Mouse (Mus musculus) olfactory bulb, adult 2 months (tissue): ENCODE data around the gene Tex48. TPM values are rescaled to one million over a fixed set of nuclear protein-coding genes. Genes with fewer than 3 reads are reported as not detected.

ENCODE experiments used
- H3K27ac ChIP-seq: fragments of 200-500 bp; 2 replicates; pipeline ENCODE4 v1.5.1; 2012; ENCODE audit warnings: low read depth, low read length; ENCODE audit not compliant: insufficient read depth
- H3K4me1 ChIP-seq: fragments of 200-500 bp; 2 replicates; pipeline ENCODE4 v1.6.1; 2012; ENCODE audit warnings: low read length; ENCODE audit not compliant: control insufficient read depth, insufficient read depth
- H3K4me3 ChIP-seq: fragments of 200-500 bp; 2 replicates; pipeline ENCODE4 v1.5.1; 2012; ENCODE audit warnings: mild to moderate bottlenecking, low read depth, low read length, moderate library complexity; ENCODE audit not compliant: insufficient read depth
- CTCF ChIP-seq: fragments of 200-500 bp; IDR thresholded peaks from 2 replicates; pipeline ENCODE4 v1.5.1; 2012; ENCODE audit warnings: low read depth, mild to moderate bottlenecking, low read length, moderate library complexity; ENCODE audit not compliant: insufficient read depth
- POLR2A ChIP-seq: fragments of 200-500 bp; IDR thresholded peaks from 2 replicates; pipeline ENCODE4 v1.6.1; 2012; ENCODE audit warnings: mild to moderate bottlenecking, low read depth, low read length, moderate library complexity; ENCODE audit not compliant: insufficient read depth
- WGBS: fragments of 180-500 bp; shearing (Covaris S2); methylation state at CpG from one replicate; pipeline ENCODE4 v1.1.7; 2018; 5-methylcytosine and 5-hydroxymethylcytosine counted together
- polyA plus RNA-seq: library from polyadenylated mRNA; stranded (reverse); fragments of >200 nt; gene quantifications from 2 replicates; pipeline ENCODE4 v1.2.4, GENCODE M21; 2012; ENCODE audit warnings: low replicate concordance; ENCODE audit not compliant: missing spikeins, insufficient read depth, insufficient read length

Gene Tex48
- polyA plus RNA-seq, 1 experiment: not detected

GRCm38 (mm10) chr4:63639842-63640241 is 17.6 kb upstream of the Tex48 start:
- 89% methylated on average over 2 of the region's 2 CpGs for WGBS
- Histone ChIP-seq H3K4me3 (no peak overlapping the region), H3K4me1 (no peaks in the 10 kb centered on the region), H3K27ac (no peak overlapping the region)
- TF ChIP-seq POLR2A: no peak
- no peak for TF ChIP-seq CTCF

- 18% methylated on average over 1 of the region's 1 CpGs for WGBS
- no peak overlapping the region for H3K4me3 ChIP-seq
Observed at GRCm38 (mm10) chr4:63638603-63639002, 16.4 kb upstream of the Tex48 start.

GRCm38 (mm10) chr4:63633181-63633580 is 11.0 kb upstream of the Tex48 start:
- TF ChIP-seq POLR2A (no peak), CTCF (no peak)
- H3K4me3 ChIP-seq: no peak overlapping the region
- H3K4me1 ChIP-seq: no peaks in the 10 kb centered on the region
- H3K27ac ChIP-seq: no peak overlapping the region
- WGBS: 90% methylated on average over 2 of the region's 2 CpGs

More at GRCm38 (mm10) chr4:63638603-63639002, 16.4 kb upstream of the Tex48 start:
- no peak overlapping the region for H3K27ac ChIP-seq
- no peaks in the 10 kb centered on the region for H3K4me1 ChIP-seq
- no peak for TF ChIP-seq POLR2A
- no peak for TF ChIP-seq CTCF

- no peak overlapping the region for H3K27ac ChIP-seq
- H3K4me1 ChIP-seq: no peaks in the 10 kb centered on the region
- 88% methylated on average over 8 of the region's 8 CpGs for WGBS
- H3K4me3 ChIP-seq: no peak overlapping the region
- TF ChIP-seq CTCF (no peak), POLR2A (no peak)
Observed at GRCm38 (mm10) chr4:63627111-63627510, 4.9 kb upstream of the Tex48 start.

- no peaks in the 10 kb centered on the region for H3K4me1 ChIP-seq
- H3K27ac ChIP-seq: no peak overlapping the region
- H3K4me3 ChIP-seq: no peak overlapping the region
- no peak for TF ChIP-seq CTCF
- TF ChIP-seq POLR2A: no peak
- WGBS: 75% methylated on average over 3 of the region's 3 CpGs
Observed at GRCm38 (mm10) chr4:63625563-63626080, 3.4 kb upstream of the Tex48 start.

- TF ChIP-seq CTCF (no peak), POLR2A (no peak)
Observed at GRCm38 (mm10) chr4:63621861-63622260, 367 bp downstream of the Tex48 start.

GRCm38 (mm10) chr4:63608391-63608790 is 13.8 kb downstream of the Tex48 start:
- Histone ChIP-seq H3K27ac (no peak overlapping the region), H3K4me1 (no peaks in the 10 kb centered on the region), H3K4me3 (no peak overlapping the region)
- TF ChIP-seq POLR2A (no peak), CTCF (no peak)
- 86% methylated on average over 7 of the region's 7 CpGs for WGBS

More at GRCm38 (mm10) chr4:63621861-63622260, 367 bp downstream of the Tex48 start:
- Histone ChIP-seq H3K4me1 (no peaks in the 10 kb centered on the region), H3K27ac (no peak overlapping the region), H3K4me3 (no peak overlapping the region)
- WGBS: 88% methylated on average over 2 of the region's 2 CpGs

GRCm38 (mm10) chr4:63605968-63606367 is 16.3 kb downstream of the Tex48 start:
- 81% methylated on average over 1 of the region's 1 CpGs for WGBS
- TF ChIP-seq CTCF (no peak), POLR2A (no peak)
- no peak overlapping the region for H3K27ac ChIP-seq
- no peak overlapping the region for H3K4me3 ChIP-seq
- no peaks in the 10 kb centered on the region for H3K4me1 ChIP-seq

- Histone ChIP-seq H3K4me1 (no peaks in the 10 kb centered on the region), H3K27ac (no peak overlapping the region), H3K4me3 (no peak overlapping the region)
- no peak for TF ChIP-seq POLR2A
- TF ChIP-seq CTCF: no peak
- 85% methylated on average over 3 of the region's 3 CpGs for WGBS
Observed at GRCm38 (mm10) chr4:63605545-63605944, 16.7 kb downstream of the Tex48 start.

- Histone ChIP-seq H3K4me3 (no peak within 1 kb of the TSS), H3K4me1 (no peaks in the 10 kb centered on the region), H3K27ac (no peak within 1 kb of the TSS)
- TF ChIP-seq CTCF: no peak
- TF ChIP-seq POLR2A: no peak
- WGBS: 82% methylated on average over 3 of the region's 3 CpGs
Observed at GRCm38 (mm10) chr4:63604945-63605344, 17.3 kb downstream of the Tex48 start, which contains the start of gene Gm11213. Gene Gm11213 (minus strand): TSS chr4:63605261.
